Mouse (Mus musculus): ENCODE results near the gene Gnai2. TPM values are rescaled to one million over a fixed set of nuclear protein-coding genes. Genes with fewer than 3 reads are reported as not detected.

Gnai2 gene
- polyA plus RNA-seq, 1 experiment from 2014 or later, result 350 TPM

- 22% methylated on average over 20 of the region's 20 CpGs for WGBS
- Histone ChIP-seq H3K9me3 (no peaks in the 10 kb centered on the region), H3K4me1 (replicated peaks) (peaks cover 88% of the 10 kb centered on the region), H3K27ac (replicated peaks) (peak overlapping the region; percentile 98), H3K4me2 (peak overlapping the region; percentile 99), H3K9ac (peak overlapping the region; percentile 96), H3K27me3 (no peaks in the 10 kb centered on the region), H3K36me3 (peaks cover 9% of the 10 kb centered on the region), H3K4me3 (no peak overlapping the region)
- ATAC-seq (ENCODE audit: low read depth), result no peak
Measured at GRCm38 (mm10) chr9:107627387-107628255, 7.5 kb downstream of the Gnai2 start.

- peak; percentile 29 for ATAC-seq (ENCODE audit: low read depth)
- peak overlapping the region; percentile 96 for H3K9ac ChIP-seq
- WGBS, result 0% methylated on average over 2 of the region's 2 CpGs
- peak overlapping the region; percentile 99 for H3K4me2 ChIP-seq
- peak overlapping the region; percentile 15 for H3K4me3 ChIP-seq
- H3K36me3 ChIP-seq, result peaks cover 16% of the 10 kb centered on the region
- peaks cover 80% of the 10 kb centered on the region for H3K4me1 ChIP-seq (replicated peaks)
- H3K27ac ChIP-seq (replicated peaks), result peak overlapping the region; percentile 98
- no peaks in the 10 kb centered on the region for H3K27me3 ChIP-seq
- H3K9me3 ChIP-seq, result no peaks in the 10 kb centered on the region
Measured at GRCm38 (mm10) chr9:107626844-107627277, 8.3 kb downstream of the Gnai2 start.

GRCm38 (mm10) chr9:107626158-107626843 lies 8.9 kb downstream of the Gnai2 start:
- H3K9me3 ChIP-seq, result no peaks in the 10 kb centered on the region
- H3K9ac ChIP-seq, result peak overlapping the region; percentile 96
- H3K27me3 ChIP-seq, result no peaks in the 10 kb centered on the region
- peak; percentile 37 for ATAC-seq (ENCODE audit: low read depth)
- peaks cover 16% of the 10 kb centered on the region for H3K36me3 ChIP-seq
- WGBS, result 30% methylated on average over 13 of the region's 15 CpGs
- H3K27ac ChIP-seq (replicated peaks), result peak overlapping the region; percentile 98
- H3K4me3 ChIP-seq, result peak overlapping the region; percentile 15
- peaks cover 75% of the 10 kb centered on the region for H3K4me1 ChIP-seq (replicated peaks)
- peak overlapping the region; percentile 99 for H3K4me2 ChIP-seq

- ATAC-seq (ENCODE audit: low read depth), result no peak
- Histone ChIP-seq H3K27ac (replicated peaks) (peak overlapping the region; percentile 98), H3K4me3 (no peak overlapping the region), H3K9ac (peak overlapping the region; percentile 41; the same call in 1 of the 2 replicates), H3K27me3 (no peaks in the 10 kb centered on the region), H3K4me1 (replicated peaks) (peaks cover 67% of the 10 kb centered on the region), H3K4me2 (no peak overlapping the region), H3K36me3 (peaks cover 16% of the 10 kb centered on the region), H3K9me3 (no peaks in the 10 kb centered on the region)
- WGBS, result 90% methylated on average over 12 of the region's 12 CpGs
Measured at GRCm38 (mm10) chr9:107625351-107626128, 9.6 kb downstream of the Gnai2 start.

GRCm38 (mm10) chr9:107624951-107625350 lies 10.2 kb downstream of the Gnai2 start:
- Histone ChIP-seq H3K27ac (replicated peaks) (peak overlapping the region; percentile 98), H3K9ac (peak overlapping the region; percentile 41)
- ATAC-seq (ENCODE audit: low read depth), result no peak

GRCm38 (mm10) chr9:107624539-107624938 lies 10.6 kb downstream of the Gnai2 start:
- no peak for ATAC-seq (ENCODE audit: low read depth)
- Histone ChIP-seq H3K4me2 (no peak overlapping the region; the same call in 1 of the 2 replicates), H3K27ac (replicated peaks) (peak overlapping the region; percentile 98), H3K9ac (peak overlapping the region; percentile 41; the same call in 1 of the 2 replicates), H3K4me3 (no peak overlapping the region), H3K4me1 (replicated peaks) (peaks cover 62% of the 10 kb centered on the region), H3K27me3 (no peaks in the 10 kb centered on the region), H3K36me3 (peaks cover 26% of the 10 kb centered on the region), H3K9me3 (no peaks in the 10 kb centered on the region)
- WGBS, result 68% methylated on average over 5 of the region's 5 CpGs

More at GRCm38 (mm10) chr9:107624951-107625350, 10.2 kb downstream of the Gnai2 start:
- peaks cover 62% of the 10 kb centered on the region for H3K4me1 ChIP-seq (replicated peaks)
- 74% methylated on average over 3 of the region's 3 CpGs for WGBS
- peaks cover 22% of the 10 kb centered on the region for H3K36me3 ChIP-seq
- no peak overlapping the region; the same call in 1 of the 2 replicates for H3K4me2 ChIP-seq
- H3K27me3 ChIP-seq, result no peaks in the 10 kb centered on the region
- no peaks in the 10 kb centered on the region for H3K9me3 ChIP-seq
- H3K4me3 ChIP-seq, result no peak overlapping the region

- H3K4me2 ChIP-seq, result no peak overlapping the region
- peaks cover 41% of the 10 kb centered on the region for H3K4me1 ChIP-seq (replicated peaks)
- peaks cover 61% of the 10 kb centered on the region for H3K36me3 ChIP-seq
- 0 out of 2 replicates have a peak overlapping the region, but pooled peaks have one; percentile 9 for H3K27ac ChIP-seq (replicated peaks)
- H3K9ac ChIP-seq, result no peak overlapping the region
- H3K9me3 ChIP-seq, result no peaks in the 10 kb centered on the region
- no peak overlapping the region for H3K4me3 ChIP-seq
- H3K27me3 ChIP-seq, result no peaks in the 10 kb centered on the region
- no peak for ATAC-seq (ENCODE audit: low read depth)
Measured at GRCm38 (mm10) chr9:107620954-107621353, 14.2 kb downstream of the Gnai2 start.

- Histone ChIP-seq H3K4me2 (no peak overlapping the region), H3K9me3 (no peaks in the 10 kb centered on the region), H3K4me3 (no peak overlapping the region), H3K4me1 (replicated peaks) (peaks cover 37% of the 10 kb centered on the region), H3K27me3 (no peaks in the 10 kb centered on the region), H3K27ac (replicated peaks) (peak overlapping the region; percentile 77), H3K36me3 (peaks cover 71% of the 10 kb centered on the region), H3K9ac (peak overlapping the region; percentile 6)
- 87% methylated on average over 13 of the region's 13 CpGs for WGBS
- ATAC-seq (ENCODE audit: low read depth), result no peak
Measured at GRCm38 (mm10) chr9:107619546-107619879, 15.7 kb downstream of the Gnai2 start.

GRCm38 (mm10) chr9:107618778-107619545 lies 16.2 kb downstream of the Gnai2 start:
- Histone ChIP-seq H3K9ac (peak overlapping the region; percentile 50), H3K4me2 (no peak overlapping the region), H3K36me3 (peaks cover 77% of the 10 kb centered on the region), H3K27ac (replicated peaks) (peak overlapping the region; percentile 77), H3K4me3 (no peak overlapping the region), H3K27me3 (no peaks in the 10 kb centered on the region), H3K4me1 (replicated peaks) (peaks cover 33% of the 10 kb centered on the region), H3K9me3 (no peaks in the 10 kb centered on the region)
- ATAC-seq (ENCODE audit: low read depth), result no peak
- 56% methylated on average over 13 of the region's 13 CpGs for WGBS

- ATAC-seq (ENCODE audit: low read depth), result no peak
- peaks cover 77% of the 10 kb centered on the region for H3K36me3 ChIP-seq
- H3K4me3 ChIP-seq, result no peak overlapping the region
- H3K4me2 ChIP-seq, result no peak overlapping the region
- no peaks in the 10 kb centered on the region for H3K9me3 ChIP-seq
- H3K27me3 ChIP-seq, result no peaks in the 10 kb centered on the region
- H3K27ac ChIP-seq (replicated peaks), result peak overlapping the region; percentile 77
- H3K4me1 ChIP-seq (replicated peaks), result peaks cover 32% of the 10 kb centered on the region
- 89% methylated on average over 6 of the region's 6 CpGs for WGBS
- H3K9ac ChIP-seq, result no peak overlapping the region
Measured at GRCm38 (mm10) chr9:107618098-107618497, 17.1 kb downstream of the Gnai2 start.

GRCm38 (mm10) chr9:107617461-107617860 lies 17.7 kb downstream of the Gnai2 start:
- no peaks in the 10 kb centered on the region for H3K27me3 ChIP-seq
- ATAC-seq (ENCODE audit: low read depth), result no peak
- peaks cover 70% of the 10 kb centered on the region for H3K36me3 ChIP-seq

More at GRCm38 (mm10) chr9:107617461-107617860, 17.7 kb downstream of the Gnai2 start:
- H3K4me1 ChIP-seq (replicated peaks), result peaks cover 36% of the 10 kb centered on the region
- no peak overlapping the region for H3K4me3 ChIP-seq
- 86% methylated on average over 2 of the region's 2 CpGs for WGBS
- no peaks in the 10 kb centered on the region for H3K9me3 ChIP-seq
- no peak overlapping the region for H3K9ac ChIP-seq
- no peak overlapping the region for H3K27ac ChIP-seq (replicated peaks)
- no peak overlapping the region for H3K4me2 ChIP-seq

All from neural tube, embryonic 13.5 days (tissue).